Mouse (Mus musculus) embryonic facial prominence, embryonic 12.5 days (tissue): ENCODE measurements at regions not wholly inside any gene's neighbourhood (a gene's known extent, or its start where the extent isn't known, plus 50 kb on each side); places are given as distances from the start of the nearest gene placed in this dataset.
A peak's percentile ranks its signal among the peaks of the same experiment; 100 is the strongest.

Source experiments
- ATAC-seq: fragments of 200-750 bp; cut with Nextera tagmentation; 2 replicates; pipeline ENCODE4 v1.8.0; 2017; ENCODE audit not compliant: insufficient number of reproducible peaks, insufficient read depth, low FRiP score, low TSS enrichment
- H3K27ac ChIP-seq: fragments of 300-500 bp; sonication (generic); 2 replicates; pipeline ENCODE4 v1.5.1; 2016; ENCODE audit warnings: mild to moderate bottlenecking
- H3K27me3 ChIP-seq: fragments of 300-500 bp; sonication (generic); 2 replicates; pipeline ENCODE4 v1.6.1; 2016; ENCODE audit warnings: mild to moderate bottlenecking, moderate library complexity
- H3K36me3 ChIP-seq: fragments of 300-500 bp; sonication (generic); 2 replicates; pipeline ENCODE4 v1.6.1; 2016; ENCODE audit warnings: mild to moderate bottlenecking
- H3K4me1 ChIP-seq: fragments of 300-500 bp; sonication (generic); 2 replicates; pipeline ENCODE4 v1.6.1; 2016
- H3K4me2 ChIP-seq: fragments of 300-500 bp; sonication (generic); replicated peaks from 2 replicates; pipeline ENCODE4 v1.6.1; 2016; ENCODE audit warnings: mild to moderate bottlenecking, moderate library complexity
- H3K4me3 ChIP-seq: fragments of 300-500 bp; sonication (generic); 2 replicates; pipeline ENCODE4 v1.5.1; 2016; ENCODE audit warnings: mild to moderate bottlenecking
- H3K9ac ChIP-seq: fragments of 300-500 bp; sonication (generic); 2 replicates; pipeline ENCODE4 v1.6.1; 2016; ENCODE audit warnings: mild to moderate bottlenecking, moderate library complexity
- H3K9me3 ChIP-seq: fragments of 300-500 bp; sonication (generic); 2 replicates; pipeline ENCODE4 v1.6.1; 2016; ENCODE audit warnings: mild to moderate bottlenecking, moderate library complexity
- WGBS: fragments of 180-500 bp; shearing (Covaris S2); methylation state at CpG from one replicate; pipeline ENCODE4 v1.1.7; 2016; 5-methylcytosine and 5-hydroxymethylcytosine counted together

DNA sequence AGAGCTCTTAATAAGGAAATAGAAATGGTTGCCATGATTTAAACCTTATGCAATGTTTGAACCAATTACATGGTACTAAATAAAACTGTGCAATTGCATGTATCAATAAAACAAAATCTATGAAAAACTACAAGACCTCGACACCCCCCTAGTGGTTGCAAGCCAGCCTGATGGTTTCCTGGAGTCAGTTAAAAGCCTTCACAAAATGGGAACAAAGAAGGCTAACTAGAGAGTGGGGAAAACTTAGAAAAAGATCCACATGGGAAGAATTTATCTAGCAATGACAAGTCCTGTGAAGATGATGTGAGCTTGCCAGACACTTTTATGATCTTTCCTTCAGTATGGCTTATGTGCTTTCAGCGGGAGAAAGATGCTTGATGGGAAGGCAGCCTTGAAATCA is 2926.3 kb upstream of the 5930422O12Rik start:
- Histone ChIP-seq H3K9me3 (no peaks in the 10 kb centered on the region), H3K27me3 (no peaks in the 10 kb centered on the region), H3K4me2 (no peak overlapping the region), H3K9ac (no peak overlapping the region), H3K4me3 (no peak overlapping the region), H3K27ac (no peak overlapping the region), H3K36me3 (no peaks in the 10 kb centered on the region), H3K4me1 (no peaks in the 10 kb centered on the region)
- 66% methylated on average over 2 of the region's 2 CpGs for WGBS
- no peak for ATAC-seq

GRCm38 (mm10) chr8:30511358-30511757 is 2917.2 kb upstream of the 5930422O12Rik start:
- H3K4me1 ChIP-seq, result 0 out of 2 replicates have a peak, but pooled peaks cover 3% of the 10 kb centered on the region
- no peaks in the 10 kb centered on the region for H3K36me3 ChIP-seq
- H3K9ac ChIP-seq, result no peak overlapping the region
- H3K27ac ChIP-seq, result no peak overlapping the region
- H3K4me3 ChIP-seq, result no peak overlapping the region
- H3K4me2 ChIP-seq, result no peak overlapping the region
- WGBS, result 97% methylated on average over 2 of the region's 2 CpGs
- no peak for ATAC-seq
- no peaks in the 10 kb centered on the region for H3K27me3 ChIP-seq
- no peaks in the 10 kb centered on the region for H3K9me3 ChIP-seq

DNA sequence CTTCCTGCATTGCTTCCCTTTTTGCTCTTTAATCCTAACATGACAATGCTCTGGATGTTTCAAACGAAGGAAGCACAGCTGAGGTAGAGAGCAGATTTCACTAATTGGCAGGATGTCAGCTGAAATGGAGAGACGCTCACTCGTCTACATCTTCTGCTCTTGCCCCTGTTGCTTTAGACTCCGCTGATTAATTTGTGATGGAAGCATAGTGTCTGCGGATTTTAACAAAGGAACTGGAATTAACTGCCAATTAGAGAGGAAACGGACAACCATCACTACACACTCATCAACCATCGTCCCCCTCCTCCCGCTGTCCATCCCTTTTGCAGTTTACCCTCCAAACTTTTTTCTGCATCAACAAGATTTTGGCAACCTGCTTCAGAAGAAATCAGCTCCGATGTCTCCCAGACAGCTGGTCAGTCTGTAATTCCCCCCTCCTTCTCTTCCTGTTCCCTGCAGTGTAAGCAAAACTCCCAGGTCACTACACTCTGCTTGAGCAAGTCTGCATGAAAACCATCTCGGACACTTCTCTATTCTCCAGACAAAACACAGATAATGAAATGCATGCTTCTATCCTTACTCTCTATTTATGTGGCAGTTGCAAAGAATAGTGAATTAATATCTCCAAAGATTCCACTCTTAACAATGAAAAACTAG is 2905.6 kb upstream of the 5930422O12Rik start:
- no peaks in the 10 kb centered on the region for H3K9me3 ChIP-seq
- no peak for ATAC-seq
- no peak overlapping the region for H3K27ac ChIP-seq
- no peaks in the 10 kb centered on the region for H3K27me3 ChIP-seq
- H3K4me2 ChIP-seq, result no peak overlapping the region
- WGBS, result 52% methylated on average over 10 of the region's 10 CpGs
- no peak overlapping the region for H3K9ac ChIP-seq
- no peaks in the 10 kb centered on the region for H3K36me3 ChIP-seq
- H3K4me3 ChIP-seq, result no peak overlapping the region
- H3K4me1 ChIP-seq, result no peaks in the 10 kb centered on the region

DNA sequence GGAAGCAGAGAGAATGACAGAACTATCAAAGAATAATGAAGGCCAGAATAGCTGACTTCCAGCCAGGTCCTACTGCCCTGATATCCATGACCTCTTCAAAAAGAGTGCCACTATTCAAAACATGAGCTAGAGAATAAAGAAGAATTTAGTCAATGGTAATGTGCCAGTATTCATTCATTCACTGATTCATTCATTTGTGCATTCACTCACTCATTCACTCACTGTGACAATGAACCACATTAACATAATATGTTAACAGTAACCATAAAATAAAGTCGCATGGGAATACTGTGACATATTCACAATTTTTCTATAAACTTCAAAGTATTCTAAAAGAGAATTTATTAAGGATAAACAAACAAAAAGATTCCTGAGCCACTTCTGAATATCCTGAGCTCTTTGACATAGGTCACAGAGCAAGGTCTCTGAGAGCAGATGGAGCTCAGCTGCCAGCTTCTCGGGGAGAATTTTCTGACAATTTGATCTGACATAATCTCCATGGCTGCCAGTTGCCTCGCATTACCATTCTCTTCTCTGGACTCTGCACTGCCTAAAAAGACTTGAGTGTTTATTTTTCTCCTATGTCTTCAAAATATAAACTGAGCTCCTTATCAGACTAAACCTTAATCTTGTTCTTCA is 2895.5 kb upstream of the 5930422O12Rik start:
- no peaks in the 10 kb centered on the region for H3K36me3 ChIP-seq
- no peak overlapping the region for H3K9ac ChIP-seq
- no peak for ATAC-seq
- no peak overlapping the region for H3K4me3 ChIP-seq
- H3K4me1 ChIP-seq, result no peaks in the 10 kb centered on the region
- H3K27me3 ChIP-seq, result no peaks in the 10 kb centered on the region
- no peak overlapping the region for H3K27ac ChIP-seq
- no peak overlapping the region for H3K4me2 ChIP-seq
- WGBS, result 52% methylated on average over 3 of the region's 3 CpGs
- H3K9me3 ChIP-seq, result no peaks in the 10 kb centered on the region

GRCm38 (mm10) chr8:30533501-30533870 is 2895.0 kb upstream of the 5930422O12Rik start:
- no peaks in the 10 kb centered on the region for H3K9me3 ChIP-seq
- H3K36me3 ChIP-seq, result no peaks in the 10 kb centered on the region
- no peaks in the 10 kb centered on the region for H3K4me1 ChIP-seq
- WGBS, result 82% methylated on average over 3 of the region's 3 CpGs
- no peak overlapping the region for H3K9ac ChIP-seq
- ATAC-seq, result no peak
- H3K4me3 ChIP-seq, result no peak overlapping the region
- H3K27ac ChIP-seq, result no peak overlapping the region
- no peaks in the 10 kb centered on the region for H3K27me3 ChIP-seq
- no peak overlapping the region for H3K4me2 ChIP-seq

GRCm38 (mm10) chr8:30535450-30535849 is 2893.1 kb upstream of the 5930422O12Rik start:
- Histone ChIP-seq H3K4me2 (no peak overlapping the region), H3K4me1 (no peaks in the 10 kb centered on the region), H3K27me3 (no peaks in the 10 kb centered on the region), H3K36me3 (no peaks in the 10 kb centered on the region), H3K9me3 (no peaks in the 10 kb centered on the region), H3K9ac (no peak overlapping the region), H3K4me3 (no peak overlapping the region), H3K27ac (no peak overlapping the region)
- WGBS, result 82% methylated on average over 3 of the region's 3 CpGs
- no peak for ATAC-seq

DNA sequence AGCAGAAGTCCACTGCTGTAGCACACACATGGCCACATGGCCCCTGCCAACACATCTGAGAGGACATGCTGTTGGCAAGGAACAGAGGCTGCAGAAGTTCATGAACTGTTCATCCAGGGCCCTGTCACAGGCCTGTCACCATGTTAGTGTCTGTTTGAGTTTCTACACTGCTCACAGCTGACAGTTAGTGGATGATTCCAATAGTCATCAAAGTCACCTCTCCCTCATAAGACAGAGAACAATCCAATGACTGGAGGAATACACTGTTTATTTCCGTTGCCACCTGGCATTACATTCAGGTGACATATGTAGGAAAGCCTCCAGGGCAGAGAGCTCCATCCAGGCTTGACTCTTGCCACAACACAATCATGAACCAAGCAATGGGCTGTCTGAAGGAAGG is 2886.3 kb upstream of the 5930422O12Rik start:
- Histone ChIP-seq H3K9me3 (no peaks in the 10 kb centered on the region), H3K27ac (no peak overlapping the region), H3K27me3 (no peaks in the 10 kb centered on the region), H3K4me1 (no peaks in the 10 kb centered on the region), H3K4me2 (no peak overlapping the region), H3K9ac (no peak overlapping the region), H3K36me3 (no peaks in the 10 kb centered on the region), H3K4me3 (no peak overlapping the region)
- ATAC-seq, result no peak
- 87% methylated on average over 1 of the region's 1 CpGs for WGBS

GRCm38 (mm10) chr8:30547820-30548219 is 2880.7 kb upstream of the 5930422O12Rik start:
- no peak overlapping the region for H3K27ac ChIP-seq
- H3K4me1 ChIP-seq, result no peaks in the 10 kb centered on the region
- no peak overlapping the region for H3K4me3 ChIP-seq
- no peak for ATAC-seq
- 31% methylated on average over 2 of the region's 2 CpGs for WGBS
- no peaks in the 10 kb centered on the region for H3K36me3 ChIP-seq
- H3K9me3 ChIP-seq, result no peaks in the 10 kb centered on the region
- H3K9ac ChIP-seq, result no peak overlapping the region
- no peaks in the 10 kb centered on the region for H3K27me3 ChIP-seq
- H3K4me2 ChIP-seq, result no peak overlapping the region

- Histone ChIP-seq H3K4me3 (no peak overlapping the region), H3K4me1 (no peaks in the 10 kb centered on the region), H3K4me2 (no peak overlapping the region), H3K27me3 (no peaks in the 10 kb centered on the region), H3K36me3 (no peaks in the 10 kb centered on the region), H3K9me3 (no peaks in the 10 kb centered on the region), H3K9ac (no peak overlapping the region), H3K27ac (no peak overlapping the region)
- ATAC-seq, result no peak
- 77% methylated on average over 1 of the region's 1 CpGs for WGBS
These were observed 2877.5 kb upstream of the 5930422O12Rik start for GRCm38 (mm10) chr8:30551051-30551450.

GRCm38 (mm10) chr8:30557429-30557828 is 2871.1 kb upstream of the 5930422O12Rik start:
- Histone ChIP-seq H3K36me3 (no peaks in the 10 kb centered on the region), H3K9me3 (no peaks in the 10 kb centered on the region)

GRCm38 (mm10) chr8:30561323-30562207 is 2866.9 kb upstream of the 5930422O12Rik start:
- H3K27me3 ChIP-seq, result no peaks in the 10 kb centered on the region
- H3K4me2 ChIP-seq, result no peak overlapping the region
- H3K27ac ChIP-seq, result peak overlapping the region; percentile 65; the same call in 1 of the 2 replicates
- 26% methylated on average over 8 of the region's 8 CpGs for WGBS
- H3K36me3 ChIP-seq, result no peaks in the 10 kb centered on the region
- no peaks in the 10 kb centered on the region for H3K9me3 ChIP-seq
- ATAC-seq, result peak; percentile 90
- no peak overlapping the region for H3K4me3 ChIP-seq
- H3K4me1 ChIP-seq, result peaks cover 15% of the 10 kb centered on the region; the same call in 1 of the 2 replicates
- H3K9ac ChIP-seq, result no peak overlapping the region

More at GRCm38 (mm10) chr8:30557429-30557828, 2871.1 kb upstream of the 5930422O12Rik start:
- ATAC-seq, result no peak
- H3K27ac ChIP-seq, result no peak overlapping the region
- H3K4me1 ChIP-seq, result peaks cover 15% of the 10 kb centered on the region; the same call in 1 of the 2 replicates
- H3K4me3 ChIP-seq, result no peak overlapping the region
- H3K4me2 ChIP-seq, result no peak overlapping the region
- H3K27me3 ChIP-seq, result no peaks in the 10 kb centered on the region
- H3K9ac ChIP-seq, result no peak overlapping the region

DNA sequence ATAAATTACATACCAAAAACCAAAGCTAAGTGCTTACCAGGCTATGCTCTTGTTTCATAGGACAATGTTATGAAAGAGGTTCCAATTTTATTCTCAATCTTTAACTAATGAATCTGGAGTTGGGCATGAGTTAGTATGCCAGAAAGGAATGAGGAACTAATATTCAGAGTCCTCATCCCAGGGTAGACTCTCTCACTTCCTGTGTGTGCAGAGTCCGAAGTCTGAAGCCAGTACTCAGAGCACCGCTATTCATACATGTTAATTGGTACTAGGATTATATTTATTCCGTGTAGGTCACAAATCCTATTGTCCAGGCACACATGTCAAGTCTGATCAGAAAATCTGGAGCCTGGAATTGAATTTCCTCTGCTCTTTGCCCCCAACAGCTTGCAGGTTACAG is 2858.7 kb upstream of the 5930422O12Rik start:
- Histone ChIP-seq H3K9me3 (no peaks in the 10 kb centered on the region), H3K4me3 (no peak overlapping the region), H3K9ac (no peak overlapping the region), H3K27ac (no peak overlapping the region), H3K27me3 (no peaks in the 10 kb centered on the region), H3K4me2 (no peak overlapping the region), H3K4me1 (0 out of 2 replicates have a peak, but pooled peaks cover 4% of the 10 kb centered on the region), H3K36me3 (no peaks in the 10 kb centered on the region)
- WGBS, result 65% methylated on average over 3 of the region's 3 CpGs
- no peak for ATAC-seq
